Mouse (Mus musculus) liver, postnatal 0 days (tissue): ENCODE data around the gene Nadk2.

Experiments used
- CTCF ChIP-seq: sonication (generic); IDR thresholded peaks from 2 replicates; pipeline ENCODE4 v1.5.1; 2016; ENCODE audit warnings: antibody characterized with exemption, low read depth
- EP300 ChIP-seq: IDR thresholded peaks from 2 replicates; pipeline ENCODE4 v1.6.1; 2016; ENCODE audit warnings: antibody characterized with exemption, low read depth, mild to moderate bottlenecking

DNA sequence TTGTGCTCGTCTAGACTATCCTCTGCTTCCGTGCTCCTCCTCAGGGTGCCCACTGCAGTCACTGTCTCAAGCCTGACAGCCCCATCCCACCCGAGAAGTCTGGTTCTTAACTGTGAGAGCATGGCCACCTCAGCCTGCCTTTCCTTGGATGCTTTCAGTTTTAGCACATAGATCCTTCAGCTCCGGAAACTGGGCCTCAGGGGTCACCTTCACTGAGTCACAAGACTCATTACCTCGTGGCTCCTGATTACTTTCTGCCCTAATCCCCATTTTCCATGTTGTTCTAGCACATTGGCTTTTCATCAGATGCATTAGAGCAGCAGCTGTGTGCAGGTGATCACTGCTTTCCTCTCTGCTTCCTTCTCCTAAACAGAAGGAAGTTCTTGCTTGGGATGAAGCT, 16.4 kb downstream of the Nadk2 start:
- no peak for TF ChIP-seq CTCF
- TF ChIP-seq EP300: no peak
